17 mouse cellular contexts compared by ENCODE assay signal in genomic region chr7:111534826-111535405, GRCm38 (mm10).
DNase-seq lines count a peak whose midpoint lies in the region; ATAC-seq and TF ChIP-seq lines count a peak whose summit lies in the region.
"Had no signal": no experiment of that assay in that cellular context is flagged by ENCODE, and none has a peak within 500 bp of the region (broad histone marks: within the 10 kb centered on the region; RNA-seq: fewer than 3 reads in every experiment).

No protein-coding gene starts in this region.

- H3K9ac ChIP-seq in forebrain, embryonic 14.5 days (ENCODE audit: low read length): no peak overlapping the region
- H3K9ac ChIP-seq in forebrain, embryonic 11.5 days (ENCODE audit: low read length): no peak overlapping the region
- H3K9ac ChIP-seq in hindbrain, embryonic 13.5 days: no peak overlapping the region
- no peak overlapping the region for H3K9ac ChIP-seq in hindbrain, embryonic 11.5 days (ENCODE audit: low read depth, low read length)
- H3K9ac ChIP-seq in neural tube, embryonic 15.5 days (replicated peaks): no peak overlapping the region
- H3K9ac ChIP-seq: heart, embryonic 12.5 days; intestine, embryonic 15.5 days had no signal

- no peak for TF ChIP-seq POLR2A in brain, embryonic 14.5 days (IDR thresholded peaks at IDR 0.05; ENCODE audit: borderline replicate concordance, extremely low read depth, insufficient read depth, insufficient read length, poor library complexity, severe bottlenecking)

- H3K4me1 ChIP-seq in forebrain, embryonic 14.5 days (ENCODE audit: control insufficient read depth, insufficient read depth, low read length): peaks cover 5% of the 10 kb centered on the region; the same call in 1 of the 2 replicates
- no peaks in the 10 kb centered on the region for H3K4me1 ChIP-seq in forebrain, embryonic 11.5 days (replicated peaks; ENCODE audit: control insufficient read depth, insufficient read depth, low read length)
- no peaks in the 10 kb centered on the region for H3K4me1 ChIP-seq in hindbrain, embryonic 13.5 days (replicated peaks)
- H3K4me1 ChIP-seq in hindbrain, embryonic 11.5 days (replicated peaks; ENCODE audit: control insufficient read depth, insufficient read depth, low read length): no peaks in the 10 kb centered on the region
- H3K4me1 ChIP-seq in neural tube, embryonic 15.5 days: peaks cover 6% of the 10 kb centered on the region; the same call in 1 of the 2 replicates
- H3K4me1 ChIP-seq: heart, embryonic 12.5 days; hindbrain, embryonic 10.5 days; intestine, embryonic 15.5 days had no signal

- H3K9me3 ChIP-seq in forebrain, embryonic 14.5 days (replicated peaks; ENCODE audit: control insufficient read depth, low read length): no peaks in the 10 kb centered on the region
- no peaks in the 10 kb centered on the region for H3K9me3 ChIP-seq in forebrain, embryonic 11.5 days (ENCODE audit: control insufficient read depth, low read length)
- H3K9me3 ChIP-seq in hindbrain, embryonic 13.5 days: no peaks in the 10 kb centered on the region
- H3K9me3 ChIP-seq in hindbrain, embryonic 11.5 days (ENCODE audit: control insufficient read depth, low read length): no peaks in the 10 kb centered on the region
- no peaks in the 10 kb centered on the region for H3K9me3 ChIP-seq in neural tube, embryonic 15.5 days (replicated peaks)
- H3K9me3 ChIP-seq: hindbrain, embryonic 10.5 days; intestine, embryonic 15.5 days had no signal

- TF ChIP-seq CTCF in brain, embryonic 14.5 days (IDR thresholded peaks at IDR 0.05; ENCODE audit: borderline replicate concordance, extremely low read depth, insufficient read depth, insufficient read length): no peak

- peak; percentile 46 for DNase-seq in forebrain, embryonic 14.5 days (ENCODE audit: low spot score)
- DNase-seq in forebrain, embryonic 11.5 days (ENCODE audit: low spot score): no peak
- DNase-seq in hindbrain, embryonic 11.5 days (ENCODE audit: low spot score): no peak
- DNase-seq in brain, embryonic 14.5 days (ENCODE audit: low read depth): peak; percentile 67
- DNase-seq: adrenal gland, postnatal 14 days; cerebellum, adult 18-20 months; cerebellum, adult 9-11 months; gastrocnemius, postnatal 10 days; kidney, adult 18-20 months had no signal

- no peak overlapping the region for H3K4me2 ChIP-seq in forebrain, embryonic 14.5 days (ENCODE audit: low read length)
- H3K4me2 ChIP-seq in forebrain, embryonic 11.5 days (ENCODE audit: low read depth, low read length, severe bottlenecking): no peak overlapping the region
- no peak overlapping the region for H3K4me2 ChIP-seq in hindbrain, embryonic 13.5 days
- no peak overlapping the region for H3K4me2 ChIP-seq in hindbrain, embryonic 11.5 days (replicated peaks; ENCODE audit: low read depth, low read length)
- H3K4me2 ChIP-seq in neural tube, embryonic 15.5 days: no peak overlapping the region
- H3K4me2 ChIP-seq: heart, embryonic 12.5 days; intestine, embryonic 15.5 days had no signal

- 14% methylated on average over 8 of the region's 8 CpGs for WGBS in forebrain, embryonic 14.5 days
- WGBS in forebrain, embryonic 11.5 days: 30% methylated on average over 8 of the region's 8 CpGs
- WGBS in hindbrain, embryonic 13.5 days: 56% methylated on average over 8 of the region's 8 CpGs
- 66% methylated on average over 8 of the region's 8 CpGs for WGBS in hindbrain, embryonic 11.5 days
- 35% methylated on average over 8 of the region's 8 CpGs for WGBS in neural tube, embryonic 15.5 days

- no peak overlapping the region for H3K4me3 ChIP-seq in forebrain, embryonic 14.5 days (ENCODE audit: low read depth, low read length)
- H3K4me3 ChIP-seq in forebrain, embryonic 11.5 days (ENCODE audit: low read depth, low read length): no peak overlapping the region
- H3K4me3 ChIP-seq in hindbrain, embryonic 13.5 days: no peak overlapping the region
- no peak overlapping the region for H3K4me3 ChIP-seq in hindbrain, embryonic 11.5 days (ENCODE audit: low read depth, low read length)
- H3K4me3 ChIP-seq in neural tube, embryonic 15.5 days (replicated peaks): no peak overlapping the region
- H3K4me3 ChIP-seq: heart, embryonic 12.5 days; hindbrain, embryonic 10.5 days; intestine, embryonic 15.5 days had no signal

- no peak overlapping the region for H3K27ac ChIP-seq in forebrain, embryonic 14.5 days (ENCODE audit: low read depth, low read length)
- no peak overlapping the region for H3K27ac ChIP-seq in forebrain, embryonic 11.5 days (ENCODE audit: low read depth, low read length)
- H3K27ac ChIP-seq in hindbrain, embryonic 13.5 days: peak overlapping the region; percentile 20; the same call in 1 of the 2 replicates
- H3K27ac ChIP-seq in hindbrain, embryonic 11.5 days (ENCODE audit: low read depth, low read length): no peak overlapping the region
- H3K27ac ChIP-seq in neural tube, embryonic 15.5 days (replicated peaks): peak overlapping the region; percentile 33
- H3K27ac ChIP-seq: hindbrain, embryonic 10.5 days; intestine, embryonic 15.5 days had no signal

- no peaks in the 10 kb centered on the region for H3K36me3 ChIP-seq in forebrain, embryonic 14.5 days (ENCODE audit: control insufficient read depth, insufficient read depth, low read length)
- no peaks in the 10 kb centered on the region for H3K36me3 ChIP-seq in forebrain, embryonic 11.5 days (ENCODE audit: control insufficient read depth, insufficient read depth, low read length)
- H3K36me3 ChIP-seq in hindbrain, embryonic 13.5 days: no peaks in the 10 kb centered on the region; the same call in 1 of the 2 replicates
- no peaks in the 10 kb centered on the region for H3K36me3 ChIP-seq in hindbrain, embryonic 11.5 days (ENCODE audit: control insufficient read depth, insufficient read depth, low read length)
- no peaks in the 10 kb centered on the region for H3K36me3 ChIP-seq in neural tube, embryonic 15.5 days
- H3K36me3 ChIP-seq: hindbrain, embryonic 10.5 days; intestine, embryonic 15.5 days had no signal

- no peak for ATAC-seq in forebrain, embryonic 14.5 days
- ATAC-seq in forebrain, embryonic 11.5 days (replicated peaks; ENCODE audit: low FRiP score): no peak
- ATAC-seq in hindbrain, embryonic 13.5 days (ENCODE audit: low FRiP score): no peak
- ATAC-seq in hindbrain, embryonic 11.5 days (ENCODE audit: low FRiP score): no peak
- peak; percentile 72 for ATAC-seq in neural tube, embryonic 15.5 days (ENCODE audit: low FRiP score)
- ATAC-seq: activated CD4-positive, CD25-positive, alpha-beta regulatory T cell, adult 4 months; intestine, embryonic 15.5 days; Patski had no signal

- no peaks in the 10 kb centered on the region for H3K27me3 ChIP-seq in forebrain, embryonic 14.5 days (replicated peaks; ENCODE audit: control insufficient read depth, insufficient read depth, low read length)
- H3K27me3 ChIP-seq in forebrain, embryonic 11.5 days (ENCODE audit: control insufficient read depth, insufficient read depth, low read length): no peaks in the 10 kb centered on the region
- H3K27me3 ChIP-seq in hindbrain, embryonic 13.5 days: no peaks in the 10 kb centered on the region
- no peaks in the 10 kb centered on the region for H3K27me3 ChIP-seq in hindbrain, embryonic 11.5 days (ENCODE audit: control insufficient read depth, insufficient read depth, low read length)
- H3K27me3 ChIP-seq in neural tube, embryonic 15.5 days (replicated peaks): no peaks in the 10 kb centered on the region
- H3K27me3 ChIP-seq: CH12.LX; heart, embryonic 12.5 days; intestine, embryonic 15.5 days; Patski had no signal

Comparison
In these comparisons a context has a peak if more than half of its experiments do, and no peak if none do; other contexts are left out.
1. DNase-seq: peak in forebrain, embryonic 14.5 days (single experiment) and brain, embryonic 14.5 days (single experiment); none in forebrain, embryonic 11.5 days (single experiment) and hindbrain, embryonic 11.5 days (single experiment).
2. H3K27ac ChIP-seq: peak in hindbrain, embryonic 13.5 days (single experiment) and neural tube, embryonic 15.5 days (single experiment); none in forebrain, embryonic 14.5 days (single experiment), forebrain, embryonic 11.5 days (single experiment) and hindbrain, embryonic 11.5 days (single experiment).